Mouse (Mus musculus) frontal cortex, postnatal 14 days (tissue): ENCODE data around the gene Gli3.

Source experiments
- DNase-seq, 2 experiments: peaks; one replicate each; pipeline ENCODE4 v3.0.0; 2022; ENCODE audit warnings: low spot score in 2 of 2

Gene Gli3

DNA sequence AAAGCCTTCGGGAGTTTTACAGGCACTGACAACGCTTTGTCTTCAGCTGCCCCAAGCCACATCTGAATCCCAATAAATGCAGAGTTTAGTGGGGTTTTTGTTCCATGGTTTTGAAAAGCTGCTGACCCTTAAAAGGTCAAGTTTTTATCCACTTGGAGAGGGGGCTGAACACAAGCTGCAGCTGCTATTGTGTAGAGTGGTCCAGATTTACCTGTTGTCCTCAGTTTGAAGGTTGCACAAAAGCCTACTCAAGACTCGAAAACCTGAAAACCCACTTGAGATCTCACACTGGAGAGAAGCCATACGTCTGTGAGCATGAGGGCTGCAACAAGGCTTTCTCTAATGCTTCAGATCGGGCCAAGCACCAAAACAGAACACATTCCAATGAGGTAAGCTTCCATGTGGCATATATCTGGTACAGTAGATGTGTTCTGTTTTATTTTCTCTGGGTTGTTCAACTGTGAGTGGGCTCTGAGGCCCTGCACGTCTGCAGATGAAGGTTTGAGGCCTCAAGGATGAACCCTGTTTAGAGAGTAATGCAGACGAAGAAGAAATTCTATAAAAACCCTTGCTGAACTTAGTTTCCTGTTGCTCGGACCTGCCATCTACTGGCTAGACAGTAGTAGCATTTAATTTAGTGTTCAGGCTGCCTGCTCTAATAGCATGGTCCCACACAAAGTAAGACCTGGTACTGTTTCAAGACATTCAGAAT lies 251.8 kb downstream of the Gli3 start:
- peak in 1 of 2 experiments; percentile 50 for DNase-seq

DNA sequence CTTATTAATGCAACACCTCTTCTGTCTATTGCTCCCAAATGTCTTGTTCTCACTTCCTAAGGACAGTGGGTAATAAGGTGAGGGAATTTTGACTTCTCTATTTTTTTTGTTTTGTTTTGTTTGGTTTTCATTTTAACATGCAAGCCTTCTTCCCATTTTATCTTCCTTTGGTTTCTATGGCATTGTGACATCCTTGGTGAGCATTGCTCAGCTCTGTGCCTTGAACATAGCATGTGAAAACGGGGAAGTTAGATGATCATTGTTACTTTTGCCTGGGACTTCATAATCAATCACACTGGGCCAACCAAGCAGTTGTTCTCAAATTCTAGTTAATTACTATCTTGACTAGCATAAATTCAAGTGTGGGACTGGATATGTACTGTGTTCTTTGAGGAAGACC lies 258.4 kb downstream of the Gli3 start:
- no peak for DNase-seq

GRCm38 (mm10) chr13:15722766-15723379 lies 259.8 kb downstream of the Gli3 start:
- no peak for DNase-seq

GRCm38 (mm10) chr13:15724723-15725122 lies 261.7 kb downstream of the Gli3 start:
- DNase-seq: no peak

DNA sequence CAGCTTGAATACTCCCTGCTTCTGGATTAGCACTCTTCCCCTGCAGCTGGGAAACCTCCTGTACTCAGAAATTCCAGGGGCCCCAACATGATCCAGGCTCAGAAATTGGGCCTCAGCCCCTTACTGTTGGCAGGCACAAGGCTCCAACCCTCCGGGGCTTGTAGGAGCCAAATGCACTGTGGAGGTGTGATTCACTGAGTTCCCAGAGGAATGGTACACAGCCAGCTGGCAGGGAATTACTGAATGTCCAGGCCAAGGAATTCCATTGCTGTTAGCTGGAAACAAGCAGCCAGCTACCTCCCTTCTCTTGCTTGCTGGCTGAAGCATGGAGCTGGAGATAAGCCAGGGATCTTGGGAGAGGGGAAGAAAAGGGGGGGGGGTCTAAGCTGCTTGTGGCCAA lies 278.7 kb downstream of the Gli3 start:
- peak; percentile 41 to 51 for DNase-seq

DNA sequence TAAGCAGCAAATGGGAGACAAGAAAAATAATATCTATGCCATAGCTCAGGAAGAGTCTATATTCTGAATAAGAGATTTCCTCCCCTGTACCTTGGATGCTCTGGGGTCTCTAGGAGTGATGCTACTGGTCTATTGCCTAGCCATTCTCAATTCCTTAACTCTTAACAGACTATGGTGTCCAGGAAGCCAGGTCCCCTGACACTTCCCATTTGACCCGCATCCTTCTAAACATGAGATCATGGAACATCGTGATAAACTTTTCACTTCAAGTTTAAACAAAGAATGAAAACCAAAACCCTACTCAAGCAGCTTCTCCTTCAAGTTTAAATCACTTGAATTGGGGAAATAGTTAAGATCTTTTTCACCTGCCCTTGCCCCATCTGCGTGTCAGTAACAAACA lies 279.3 kb downstream of the Gli3 start:
- DNase-seq: no peak

DNA sequence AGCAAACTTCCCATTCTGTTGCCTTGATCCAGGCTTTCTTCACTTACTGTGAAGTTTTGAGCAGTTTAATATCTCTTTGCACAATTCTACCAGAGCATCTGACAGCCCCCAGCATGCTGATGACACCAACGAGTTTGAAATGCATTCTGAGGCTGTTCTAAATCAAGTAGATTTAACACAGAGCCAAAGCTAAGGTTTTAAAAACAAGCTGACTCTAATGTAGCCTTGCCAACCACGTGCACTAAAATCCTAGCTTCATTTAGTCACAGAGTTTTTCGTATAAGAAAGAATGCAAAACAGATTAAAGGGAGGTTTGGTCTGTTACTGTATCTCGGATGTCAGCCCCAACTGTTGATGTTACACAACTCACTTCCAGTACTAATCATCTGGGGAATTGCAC lies 279.7 kb downstream of the Gli3 start:
- DNase-seq: no peak

GRCm38 (mm10) chr13:15758835-15759632 lies 296.0 kb downstream of the Gli3 start:
- peak; percentile 81 to 91 for DNase-seq

DNA sequence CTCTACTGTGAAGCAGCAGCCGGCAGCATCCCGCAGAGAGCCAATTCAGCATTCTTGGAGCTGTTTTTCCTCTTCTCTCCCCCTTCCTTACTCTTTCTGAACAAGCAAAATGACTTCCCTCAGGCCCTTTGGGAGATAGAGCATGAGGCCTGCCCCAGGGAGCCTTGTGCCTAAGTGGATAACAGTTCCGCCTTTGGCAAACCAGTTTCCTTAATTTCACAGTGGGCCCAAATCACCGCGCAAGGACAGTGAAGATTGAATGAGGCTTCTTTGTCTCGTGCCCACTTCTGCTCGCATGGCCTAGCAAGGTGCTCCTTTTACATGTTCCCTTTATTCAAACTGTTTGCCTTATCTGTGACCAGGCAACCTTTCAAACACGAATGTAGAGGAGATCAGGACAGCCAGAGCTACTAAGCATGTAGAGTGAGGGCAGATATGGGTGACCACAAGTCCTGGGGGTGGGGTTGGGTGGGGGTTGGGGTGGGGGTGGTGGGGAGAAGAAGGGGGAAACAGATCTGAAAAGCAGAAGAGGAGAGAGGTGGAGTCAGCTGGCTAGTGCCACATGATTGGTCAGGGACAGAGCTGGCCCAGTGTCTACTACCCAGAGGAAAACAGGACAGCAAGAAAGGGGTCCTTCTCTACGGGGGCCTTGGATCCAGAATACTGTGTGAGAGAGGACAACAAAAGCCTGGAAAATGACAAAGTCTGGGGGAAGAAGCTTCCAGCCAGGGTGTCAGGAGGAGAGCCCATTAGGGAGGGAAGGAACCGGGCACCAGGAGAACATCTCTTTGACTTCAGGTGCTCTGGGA lies 296.8 kb downstream of the Gli3 start:
- DNase-seq: no peak

- DNase-seq: no peak
Measured at GRCm38 (mm10) chr13:15762291-15762690, 299.3 kb downstream of the Gli3 start.

- peak in 1 of 2 experiments; percentile 30 for DNase-seq
Measured at GRCm38 (mm10) chr13:15762901-15763417, 299.9 kb downstream of the Gli3 start.

DNA sequence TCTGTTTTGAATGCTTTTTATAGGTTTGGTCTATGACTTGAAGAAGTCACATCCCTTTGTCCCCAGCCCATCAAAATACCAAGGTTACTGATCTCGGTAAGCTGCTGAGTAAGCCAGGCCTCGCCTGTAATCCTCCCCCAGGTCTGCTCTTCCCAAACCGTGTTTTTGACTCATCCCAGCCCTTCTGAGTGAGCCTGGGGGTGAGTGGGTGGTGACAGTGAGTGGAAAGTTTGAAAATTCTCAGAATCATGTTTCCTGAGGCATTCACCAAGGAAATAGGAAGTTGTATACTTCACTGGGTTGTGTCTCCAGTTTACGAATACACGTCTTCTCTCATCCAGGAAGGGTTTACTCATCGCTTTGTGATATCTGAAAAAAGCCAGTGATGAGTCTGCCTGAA lies 314.6 kb downstream of the Gli3 start:
- peak in 1 of 2 experiments; percentile 15 for DNase-seq
